Mouse (Mus musculus): ENCODE measurements around the gene S100a16. TPM values are rescaled to one million over a fixed set of nuclear protein-coding genes. Genes with fewer than 3 reads are reported as not detected.

S100a16 gene
- polyA plus RNA-seq, 1 experiment = 149 TPM

DNA sequence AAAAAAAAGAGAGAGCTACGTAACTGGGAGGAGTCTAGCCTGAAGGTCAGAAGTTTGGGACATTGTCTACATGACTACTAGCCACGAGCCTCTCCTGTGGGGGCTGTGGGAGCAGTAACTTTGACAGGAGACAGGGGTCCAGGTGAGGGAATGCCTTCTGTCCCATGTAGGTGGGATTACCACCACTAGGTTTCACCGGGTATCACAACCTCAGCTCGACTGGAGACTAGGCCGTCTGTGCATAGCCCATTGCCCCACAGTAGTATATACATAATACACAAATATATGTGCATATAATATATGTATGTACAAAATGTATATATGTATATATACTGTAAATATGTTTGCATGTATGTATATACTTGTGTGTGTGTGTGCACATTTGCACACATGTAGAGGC lies 44.1 kb downstream of the S100a16 start:
- H3K27ac ChIP-seq (ENCODE audit: insufficient read depth, low read length) = no peak overlapping the region
- H3K27me3 ChIP-seq (ENCODE audit: control insufficient read depth, insufficient read depth, low read length) = no peaks in the 10 kb centered on the region
- H3K4me3 ChIP-seq (replicated peaks; ENCODE audit: insufficient read depth, low read depth, low read length) = no peak overlapping the region
- H3K4me1 ChIP-seq (ENCODE audit: control insufficient read depth, insufficient read depth, low read length) = no peaks in the 10 kb centered on the region; the same call in 1 of the 2 replicates
- WGBS = 98% methylated on average over 5 of the region's 5 CpGs
- TF ChIP-seq POLR2A (IDR thresholded peaks at IDR 0.05; ENCODE audit: borderline replicate concordance, insufficient read depth, low read length) (no peak), CTCF (IDR thresholded peaks at IDR 0.05; ENCODE audit: borderline replicate concordance, insufficient read depth, low read depth, low read length) (no peak)
- no peak for DNase-seq

- WGBS = 100% methylated on average over 1 of the region's 1 CpGs
- Histone ChIP-seq H3K4me1 (ENCODE audit: control insufficient read depth, insufficient read depth, low read length) (no peaks in the 10 kb centered on the region; the same call in 1 of the 2 replicates), H3K4me3 (replicated peaks; ENCODE audit: insufficient read depth, low read depth, low read length) (no peak overlapping the region), H3K27ac (ENCODE audit: insufficient read depth, low read length) (no peak overlapping the region), H3K27me3 (ENCODE audit: control insufficient read depth, insufficient read depth, low read length) (no peaks in the 10 kb centered on the region)
- no peak for DNase-seq
- TF ChIP-seq POLR2A (IDR thresholded peaks at IDR 0.05; ENCODE audit: borderline replicate concordance, insufficient read depth, low read length) (no peak), CTCF (IDR thresholded peaks at IDR 0.05; ENCODE audit: borderline replicate concordance, insufficient read depth, low read depth, low read length) (no peak)
Measured at GRCm38 (mm10) chr3:90582156-90582555, 45.1 kb downstream of the S100a16 start.

DNA sequence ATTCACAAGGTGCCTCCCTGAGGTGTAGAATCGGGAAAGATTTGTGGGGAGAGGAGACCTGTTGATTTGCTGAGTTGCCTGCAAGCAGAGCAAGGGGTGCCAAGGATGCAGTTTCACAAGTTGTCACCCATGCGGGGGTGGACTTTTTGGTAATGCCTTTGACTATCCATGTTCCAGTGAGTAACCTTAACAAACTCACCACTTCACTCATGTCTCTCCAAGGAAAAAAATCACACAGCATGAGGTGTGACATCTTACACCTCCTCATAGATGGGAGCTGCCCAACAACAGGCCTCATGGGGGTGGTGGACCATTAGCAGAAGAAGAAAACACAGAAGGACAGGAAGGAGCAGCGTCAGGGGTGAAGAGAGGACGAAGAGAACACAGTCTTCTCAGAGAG lies 45.5 kb downstream of the S100a16 start:
- Histone ChIP-seq H3K4me1 (ENCODE audit: control insufficient read depth, insufficient read depth, low read length) (no peaks in the 10 kb centered on the region; the same call in 1 of the 2 replicates), H3K27ac (ENCODE audit: insufficient read depth, low read length) (no peak overlapping the region)
- no peak for TF ChIP-seq CTCF (IDR thresholded peaks at IDR 0.05; ENCODE audit: borderline replicate concordance, insufficient read depth, low read depth, low read length)
- TF ChIP-seq POLR2A (IDR thresholded peaks at IDR 0.05; ENCODE audit: borderline replicate concordance, insufficient read depth, low read length) = no peak

GRCm38 (mm10) chr3:90583893-90584292 lies 46.8 kb downstream of the S100a16 start:
- Histone ChIP-seq H3K4me3 (replicated peaks; ENCODE audit: insufficient read depth, low read depth, low read length) (no peak overlapping the region), H3K27me3 (ENCODE audit: control insufficient read depth, insufficient read depth, low read length) (no peaks in the 10 kb centered on the region), H3K27ac (ENCODE audit: insufficient read depth, low read length) (no peak overlapping the region), H3K4me1 (ENCODE audit: control insufficient read depth, insufficient read depth, low read length) (no peaks in the 10 kb centered on the region; the same call in 1 of the 2 replicates)
- no peak for TF ChIP-seq CTCF (IDR thresholded peaks at IDR 0.05; ENCODE audit: borderline replicate concordance, insufficient read depth, low read depth, low read length)
- TF ChIP-seq POLR2A (IDR thresholded peaks at IDR 0.05; ENCODE audit: borderline replicate concordance, insufficient read depth, low read length) = no peak
- peak in 1 of 2 experiments; percentile 8 for DNase-seq
- 18% methylated on average over 3 of the region's 3 CpGs for WGBS

More for the DNA sequence above, 45.5 kb downstream of the S100a16 start:
- DNase-seq = no peak
- no peaks in the 10 kb centered on the region for H3K27me3 ChIP-seq (ENCODE audit: control insufficient read depth, insufficient read depth, low read length)
- 89% methylated on average over 4 of the region's 4 CpGs for WGBS
- no peak overlapping the region for H3K4me3 ChIP-seq (replicated peaks; ENCODE audit: insufficient read depth, low read depth, low read length)

GRCm38 (mm10) chr3:90585595-90585994 lies 48.5 kb downstream of the S100a16 start:
- TF ChIP-seq CTCF (IDR thresholded peaks at IDR 0.05; ENCODE audit: borderline replicate concordance, insufficient read depth, low read depth, low read length) (peak; percentile 63), POLR2A (IDR thresholded peaks at IDR 0.05; ENCODE audit: borderline replicate concordance, insufficient read depth, low read length) (no peak)
- DNase-seq = peak; percentile 33 to 38
- Histone ChIP-seq H3K4me3 (replicated peaks; ENCODE audit: insufficient read depth, low read depth, low read length) (no peak overlapping the region), H3K4me1 (ENCODE audit: control insufficient read depth, insufficient read depth, low read length) (no peaks in the 10 kb centered on the region; the same call in 1 of the 2 replicates), H3K27me3 (ENCODE audit: control insufficient read depth, insufficient read depth, low read length) (no peaks in the 10 kb centered on the region), H3K27ac (ENCODE audit: insufficient read depth, low read length) (no peak overlapping the region)
- WGBS = 31% methylated on average over 5 of the region's 5 CpGs

DNA sequence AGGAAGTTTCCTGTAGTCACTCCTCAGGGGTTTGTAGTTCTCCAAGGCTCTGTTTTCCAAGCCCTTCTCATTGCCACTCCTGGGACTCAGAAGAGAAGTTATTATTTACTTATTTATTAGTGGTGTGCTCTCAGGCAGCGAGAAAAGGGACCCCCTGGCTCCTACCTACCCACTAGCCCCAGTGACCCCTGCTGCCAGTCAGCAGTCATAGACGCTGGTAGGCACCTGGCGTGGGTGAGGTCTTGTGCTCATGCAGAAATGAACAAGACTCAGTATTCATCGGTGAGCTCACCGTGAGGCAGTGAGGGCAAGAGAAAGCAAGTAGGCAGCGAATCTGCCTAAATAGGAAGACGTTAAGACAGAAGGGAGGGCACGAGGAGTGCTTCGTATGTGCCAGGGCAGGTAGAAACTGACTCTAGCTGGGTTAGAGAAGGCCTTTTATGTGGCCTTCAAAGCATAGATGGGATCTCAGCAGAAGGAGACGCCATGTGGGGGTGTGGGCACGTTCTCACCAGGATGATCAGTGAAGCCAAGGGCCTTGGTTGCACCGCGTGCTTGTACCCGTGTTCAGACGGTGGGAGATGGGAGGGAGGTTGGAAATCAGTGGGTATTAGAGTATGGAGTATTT lies 49.1 kb downstream of the S100a16 start:
- DNase-seq = no peak
- H3K27ac ChIP-seq (ENCODE audit: insufficient read depth, low read length) = no peak overlapping the region

GRCm38 (mm10) chr3:90586906-90587305 lies 49.9 kb downstream of the S100a16 start:
- TF ChIP-seq POLR2A (IDR thresholded peaks at IDR 0.05; ENCODE audit: borderline replicate concordance, insufficient read depth, low read length) (no peak), CTCF (IDR thresholded peaks at IDR 0.05; ENCODE audit: borderline replicate concordance, insufficient read depth, low read depth, low read length) (no peak)
- Histone ChIP-seq H3K27ac (ENCODE audit: insufficient read depth, low read length) (no peak overlapping the region), H3K4me1 (ENCODE audit: control insufficient read depth, insufficient read depth, low read length) (no peaks in the 10 kb centered on the region; the same call in 1 of the 2 replicates), H3K27me3 (ENCODE audit: control insufficient read depth, insufficient read depth, low read length) (no peaks in the 10 kb centered on the region), H3K4me3 (replicated peaks; ENCODE audit: insufficient read depth, low read depth, low read length) (no peak overlapping the region)
- no peak for DNase-seq
- WGBS = 69% methylated on average over 10 of the region's 10 CpGs

More for the DNA sequence above, 49.1 kb downstream of the S100a16 start:
- WGBS = 84% methylated on average over 15 of the region's 15 CpGs
- no peak for TF ChIP-seq POLR2A (IDR thresholded peaks at IDR 0.05; ENCODE audit: borderline replicate concordance, insufficient read depth, low read length)
- TF ChIP-seq CTCF (IDR thresholded peaks at IDR 0.05; ENCODE audit: borderline replicate concordance, insufficient read depth, low read depth, low read length) = no peak
- Histone ChIP-seq H3K27me3 (ENCODE audit: control insufficient read depth, insufficient read depth, low read length) (no peaks in the 10 kb centered on the region), H3K4me3 (replicated peaks; ENCODE audit: insufficient read depth, low read depth, low read length) (no peak overlapping the region), H3K4me1 (ENCODE audit: control insufficient read depth, insufficient read depth, low read length) (no peaks in the 10 kb centered on the region; the same call in 1 of the 2 replicates)

Measured in cerebellum, adult 2 months (tissue).